Mouse (Mus musculus) ovary, adult 2 months (tissue): ENCODE results near the gene Gm5725. TPM values are rescaled to one million over a fixed set of nuclear protein-coding genes. Genes with fewer than 3 reads are reported as not detected.

Source experiments
- polyA plus RNA-seq: library from polyadenylated mRNA; depleted of rRNA; stranded (reverse); fragments of >200 nt; gene quantifications from 2 replicates; pipeline ENCODE4 v1.2.3, GENCODE M21; 2012; rRNA removed

Gm5725 gene
- polyA plus RNA-seq, result not detected in 2 replicates

GRCm38 (mm10) chr7:21844167-21844566 lies at the start of gene Gm5725:
Gene Gm5725 (minus strand): TSS chr7:21844267.

DNA sequence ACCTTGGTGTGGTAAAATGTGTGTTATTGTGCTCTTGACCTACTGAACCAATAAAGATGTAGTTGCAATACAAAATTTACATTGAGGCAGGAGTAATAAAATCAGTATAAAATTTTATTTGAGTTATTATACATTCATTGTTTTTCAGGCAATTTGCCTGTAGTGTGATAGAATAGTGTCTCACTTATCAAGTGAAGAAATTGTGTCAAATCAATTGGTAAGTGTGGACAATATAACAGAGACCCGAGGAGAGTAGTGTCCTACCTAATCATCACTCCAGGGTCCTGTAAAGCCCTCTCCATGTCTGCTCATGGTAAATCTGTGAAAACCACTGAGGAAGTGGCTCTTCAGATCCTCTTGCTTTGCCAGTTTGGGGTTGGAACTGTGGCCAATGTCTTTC lies 12.0 kb downstream of the Gm5725 start, which contains the start of gene Vmn1r135:
Gene Vmn1r135 (plus strand): TSS at position 301 of the 400 bp plus-strand sequence.

DNA sequence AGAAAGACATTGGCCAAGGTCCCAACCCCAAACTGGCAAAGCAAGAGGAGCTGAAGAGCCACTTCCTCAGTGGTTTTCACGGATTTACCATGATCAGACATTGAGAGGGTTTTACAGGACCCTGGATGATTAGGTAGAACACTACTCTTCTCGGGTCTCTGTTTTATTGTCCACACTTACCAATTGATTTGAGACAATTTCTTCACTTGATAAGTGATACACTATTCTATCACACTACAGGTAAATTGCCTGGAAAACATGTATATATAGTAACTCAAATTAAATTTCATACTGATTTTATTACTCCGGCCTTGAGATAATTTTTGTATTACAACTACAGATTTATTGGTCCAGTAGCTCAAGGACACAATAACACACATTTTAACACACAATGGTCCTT lies 47.4 kb downstream of the Gm5725 start, which contains the start of gene Gm4177:
Gene Gm4177 (minus strand): TSS at position 101 of the 400 bp plus-strand sequence.

Other genes starting within 250 kb of the Gm5725 start
- gene Vmn1r132, start 230.2 kb downstream of the Gm5725 start, polyA plus RNA-seq, result not detected in 2 replicates
- not detected in 2 replicates for gene Gm4175, start 82.8 kb downstream of the Gm5725 start, polyA plus RNA-seq
- gene Gm4177, start 47.5 kb downstream of the Gm5725 start, polyA plus RNA-seq, result not detected in 2 replicates
- gene Vmn1r135, start 11.9 kb downstream of the Gm5725 start, polyA plus RNA-seq, result not detected in 2 replicates
- not detected in 2 replicates for gene Gm5891, start 77.0 kb upstream of the Gm5725 start, polyA plus RNA-seq
- gene Vmn1r137, start 150.3 kb upstream of the Gm5725 start, polyA plus RNA-seq, result not detected in 2 replicates
- gene Vmn1r138, start 184.6 kb upstream of the Gm5725 start, polyA plus RNA-seq, result not detected in 2 replicates
- not detected in 2 replicates for gene Gm6176, start 212.0 kb upstream of the Gm5725 start, polyA plus RNA-seq
- 0.41 and 0.54 TPM in 2 replicates for gene Vmn1r139, start 224.8 kb upstream of the Gm5725 start, polyA plus RNA-seq